Mouse (Mus musculus) embryonic fibroblast, embryonic 13.5 days (primary cell): ENCODE results near the gene Fbxo47. TPM values are rescaled to one million over a fixed set of nuclear protein-coding genes. Genes with fewer than 3 reads are reported as not detected.
"Not testable (repeated sequence)": the region's sequence is repeated elsewhere in the genome, so short reads cannot be mapped to it uniquely, and the experiment has no call there.

ENCODE experiments used
- H3K27ac ChIP-seq: 2 replicates; pipeline ENCODE4 v1.5.1; 2012; ENCODE audit warnings: low read length, control low read depth, inconsistent platforms; ENCODE audit not compliant: insufficient read depth
- H3K4me1 ChIP-seq: 2 replicates; pipeline ENCODE4 v1.6.1; 2011; ENCODE audit warnings: low read length; ENCODE audit not compliant: control insufficient read depth, insufficient read depth
- H3K4me3 ChIP-seq: 2 replicates; pipeline ENCODE4 v1.5.1; 2011; ENCODE audit warnings: mild to moderate bottlenecking, control low read depth, low read length; ENCODE audit not compliant: insufficient read depth
- CTCF ChIP-seq: IDR thresholded peaks from 2 replicates; pipeline ENCODE4 v1.5.1; 2011; ENCODE audit warnings: mild to moderate bottlenecking, control low read depth, low read length, moderate library complexity, borderline replicate concordance; ENCODE audit not compliant: insufficient read depth
- POLR2A ChIP-seq: IDR thresholded peaks from 2 replicates; pipeline ENCODE4 v1.6.1; 2011; ENCODE audit warnings: low read depth, mild to moderate bottlenecking, control low read depth, low read length, moderate library complexity
- polyA plus RNA-seq: library from polyadenylated mRNA; stranded (reverse); fragments of >200 nt; gene quantifications from 2 replicates; pipeline ENCODE4 v1.2.4, GENCODE M21; 2011; ENCODE audit warnings: low read depth; ENCODE audit not compliant: missing spikeins, insufficient read length

Fbxo47 gene
- polyA plus RNA-seq, 1 experiment: 1.4 TPM

DNA sequence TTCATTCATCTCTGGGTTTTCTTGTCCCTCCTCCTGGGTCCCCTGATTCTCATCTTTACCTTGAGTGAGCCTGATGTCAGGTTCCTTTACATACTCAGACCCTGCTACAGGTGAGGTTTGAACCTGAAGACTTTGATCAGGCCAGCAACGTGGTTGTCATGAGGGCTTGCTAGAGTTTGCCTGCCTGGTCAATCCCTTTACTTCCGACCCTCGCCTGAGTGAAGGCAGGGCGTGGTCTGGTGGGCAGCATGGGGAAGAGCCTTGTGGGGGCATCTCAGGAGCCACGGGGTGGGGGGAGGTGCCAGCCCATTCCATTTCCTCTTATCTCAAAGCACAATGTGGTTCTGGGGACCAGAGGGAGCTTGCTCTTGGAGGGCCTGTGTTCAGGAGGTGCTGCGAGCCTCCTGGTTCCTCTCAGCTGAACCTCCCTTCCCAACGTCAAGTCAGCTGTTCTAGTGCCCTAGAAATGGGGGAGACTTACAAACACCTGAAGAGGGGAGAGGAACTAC lies 46.3 kb downstream of the Fbxo47 start:
- no peak overlapping the region for H3K27ac ChIP-seq
- H3K4me1 ChIP-seq: no peaks in the 10 kb centered on the region; the same call in 1 of the 2 replicates
- TF ChIP-seq CTCF: no peak
- no peak for TF ChIP-seq POLR2A
- H3K4me3 ChIP-seq: no peak overlapping the region

DNA sequence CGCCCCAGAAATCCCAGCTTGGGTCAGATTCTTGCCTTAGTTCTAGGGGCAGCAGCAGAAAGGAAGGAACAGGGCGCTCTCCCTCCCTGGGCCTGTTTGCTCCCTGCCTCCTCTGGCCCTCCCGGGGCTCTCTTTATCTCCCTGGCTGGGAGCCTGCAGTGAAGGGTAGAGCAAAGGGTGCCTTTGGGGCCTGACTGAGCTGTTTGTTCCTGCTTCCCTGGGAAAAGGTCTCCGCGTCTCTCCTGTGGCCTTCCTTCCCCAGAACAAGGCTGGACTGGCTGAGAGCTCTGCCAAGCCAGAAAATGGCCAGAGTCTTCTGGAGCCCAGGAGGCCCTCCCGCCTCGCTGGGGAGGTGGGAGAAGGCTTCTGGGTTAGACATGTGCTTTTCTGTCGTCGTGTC lies 46.9 kb downstream of the Fbxo47 start:
- H3K4me3 ChIP-seq, H3K4me1 ChIP-seq, H3K27ac ChIP-seq: not testable (repeated sequence)

GRCm38 (mm10) chr11:97836541-97836940 lies 47.4 kb downstream of the Fbxo47 start:
- H3K4me1 ChIP-seq: no peaks in the 10 kb centered on the region
- H3K4me3 ChIP-seq: no peak overlapping the region
- H3K27ac ChIP-seq: no peak overlapping the region
- no peak for TF ChIP-seq CTCF
- TF ChIP-seq POLR2A: no peak

- no peak overlapping the region for H3K27ac ChIP-seq
- TF ChIP-seq CTCF (no peak), POLR2A (no peak)
- no peak overlapping the region for H3K4me3 ChIP-seq
- H3K4me1 ChIP-seq: no peaks in the 10 kb centered on the region
Observed at GRCm38 (mm10) chr11:97833352-97833751, 50.6 kb downstream of the Fbxo47 start.

- Histone ChIP-seq H3K4me1 (peaks cover 7% of the 10 kb centered on the region), H3K27ac (no peak overlapping the region), H3K4me3 (no peak overlapping the region)
- TF ChIP-seq POLR2A (no peak), CTCF (no peak)
Observed at GRCm38 (mm10) chr11:97832001-97832400, 52.0 kb downstream of the Fbxo47 start.

DNA sequence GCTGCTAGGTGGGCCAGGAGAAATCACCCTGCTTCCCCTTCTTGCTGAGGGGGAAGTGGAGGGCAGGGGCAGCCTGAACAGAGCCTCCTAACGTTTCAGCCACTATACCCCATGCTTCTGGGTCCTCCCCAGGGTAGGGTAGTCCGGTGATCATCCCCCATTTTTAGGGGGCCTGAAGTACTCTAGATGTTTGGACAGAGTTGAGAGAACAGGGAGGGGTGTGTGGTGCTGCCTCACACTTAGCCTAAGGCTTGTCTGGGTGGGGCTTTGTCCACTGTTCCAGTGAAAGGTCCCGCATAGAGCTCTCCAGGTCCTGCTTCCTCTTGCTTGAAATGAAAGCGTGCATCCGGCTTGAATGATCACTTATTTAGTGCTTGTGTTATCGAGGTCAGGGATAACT lies 53.5 kb downstream of the Fbxo47 start:
- Histone ChIP-seq H3K4me3 (no peak overlapping the region), H3K27ac (no peak overlapping the region), H3K4me1 (peaks cover 7% of the 10 kb centered on the region)
- TF ChIP-seq CTCF: no peak
- no peak for TF ChIP-seq POLR2A

GRCm38 (mm10) chr11:97829913-97830476 lies 54.0 kb downstream of the Fbxo47 start:
- TF ChIP-seq CTCF (no peak), POLR2A (no peak)
- no peak overlapping the region for H3K4me3 ChIP-seq

GRCm38 (mm10) chr11:97829365-97829764 lies 54.6 kb downstream of the Fbxo47 start:
- H3K4me3 ChIP-seq: no peak overlapping the region
- H3K4me1 ChIP-seq: peaks cover 7% of the 10 kb centered on the region
- TF ChIP-seq POLR2A (no peak), CTCF (no peak)
- H3K27ac ChIP-seq: no peak overlapping the region

More at GRCm38 (mm10) chr11:97829913-97830476, 54.0 kb downstream of the Fbxo47 start:
- Histone ChIP-seq H3K4me1 (peaks cover 7% of the 10 kb centered on the region), H3K27ac (no peak overlapping the region)

DNA sequence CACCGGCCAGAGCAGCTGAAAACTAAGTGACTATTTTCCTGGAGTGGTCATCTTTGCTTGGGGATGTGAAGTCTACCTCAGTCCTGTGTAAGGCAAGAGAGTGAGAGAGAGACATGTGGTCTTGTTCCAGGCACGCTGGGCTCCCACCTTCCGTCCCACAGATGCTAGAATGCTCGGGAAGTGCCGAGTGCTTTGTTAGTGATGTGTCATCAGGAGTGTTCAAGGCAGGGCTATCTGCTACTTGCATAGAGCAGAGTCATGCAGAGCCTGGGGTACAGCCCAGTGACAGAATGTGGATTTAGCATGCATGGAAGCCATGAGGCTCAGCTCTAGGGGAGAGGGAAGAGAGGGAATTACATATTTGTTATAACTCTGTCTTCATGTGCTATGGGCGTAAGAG lies 56.3 kb downstream of the Fbxo47 start:
- H3K4me3 ChIP-seq: no peak overlapping the region
- H3K4me1 ChIP-seq: peaks cover 7% of the 10 kb centered on the region
- H3K27ac ChIP-seq: peak overlapping the region; percentile 7; the same call in 1 of the 2 replicates
- TF ChIP-seq CTCF: no peak
- no peak for TF ChIP-seq POLR2A

- Histone ChIP-seq H3K27ac (no peak overlapping the region), H3K4me1 (peaks cover 10% of the 10 kb centered on the region), H3K4me3 (no peak overlapping the region)
- TF ChIP-seq POLR2A (no peak), CTCF (no peak)
Observed at GRCm38 (mm10) chr11:97826414-97826813, 57.5 kb downstream of the Fbxo47 start.

DNA sequence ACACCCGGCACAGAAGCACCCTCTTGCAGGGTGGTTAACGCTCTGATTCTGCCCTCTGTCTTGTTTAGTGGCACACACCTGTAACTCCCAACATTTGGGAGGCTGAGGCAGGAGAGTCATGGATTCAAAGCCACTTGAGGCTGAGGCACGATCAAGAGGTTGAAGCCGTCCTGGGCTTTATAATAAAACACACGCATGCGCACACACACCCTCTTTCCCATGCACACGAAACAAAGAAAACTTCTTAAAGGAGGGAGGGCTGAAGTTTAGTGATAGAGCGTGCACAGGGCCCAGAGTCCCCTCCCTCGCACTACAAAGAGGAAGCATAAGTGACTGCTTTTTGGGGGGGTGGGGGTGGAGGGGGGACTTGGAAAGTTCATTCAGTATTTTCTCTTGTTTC lies 58.0 kb downstream of the Fbxo47 start:
- Histone ChIP-seq H3K27ac (no peak overlapping the region), H3K4me1 (peaks cover 14% of the 10 kb centered on the region), H3K4me3 (no peak overlapping the region)
- TF ChIP-seq POLR2A (no peak), CTCF (no peak)
